Mouse (Mus musculus): ENCODE measurements at regions not wholly inside any gene's neighbourhood (a gene's known extent, or its start where the extent isn't known, plus 50 kb on each side); places are given as distances from the start of the nearest gene placed in this dataset.
"Not testable (repeated sequence)": the region's sequence is repeated elsewhere in the genome, so short reads cannot be mapped to it uniquely, and the experiment has no call there.

- not testable (repeated sequence) for H3K4me3 ChIP-seq; H3K27ac ChIP-seq; DNase-seq (ENCODE audit: low spot score in 2 of 2)
These were observed 119.7 kb downstream of the Impg2 start for GRCm38 (mm10) chr16:56323828-56324227.

- DNase-seq (ENCODE audit: low spot score in 2 of 2): no peak
- H3K4me3 ChIP-seq: no peak overlapping the region
- TF ChIP-seq CTCF (conservative IDR thresholded peaks at IDR 0.05): no peak
- H3K27ac ChIP-seq: no peak overlapping the region
These were observed 128.3 kb upstream of the Abi3bp start for GRCm38 (mm10) chr16:56349415-56349814.

- no peak overlapping the region for H3K4me3 ChIP-seq
- DNase-seq (ENCODE audit: low spot score in 2 of 2): no peak
- TF ChIP-seq CTCF (conservative IDR thresholded peaks at IDR 0.05): no peak
- no peak overlapping the region for H3K27ac ChIP-seq
These were observed 124.8 kb upstream of the Abi3bp start for GRCm38 (mm10) chr16:56352888-56353287.

GRCm38 (mm10) chr16:56359101-56359500, 118.6 kb upstream of the Abi3bp start:
- no peak for DNase-seq (ENCODE audit: low spot score in 2 of 2)
- H3K27ac ChIP-seq: no peak overlapping the region
- H3K4me3 ChIP-seq: no peak overlapping the region
- no peak for TF ChIP-seq CTCF (conservative IDR thresholded peaks at IDR 0.05)

GRCm38 (mm10) chr16:56360992-56361391, 116.7 kb upstream of the Abi3bp start:
- H3K4me3 ChIP-seq: no peak overlapping the region
- TF ChIP-seq CTCF (conservative IDR thresholded peaks at IDR 0.05): no peak
- no peak overlapping the region for H3K27ac ChIP-seq
- DNase-seq (ENCODE audit: low spot score in 2 of 2): peak; percentile 4 to 11

GRCm38 (mm10) chr16:56378356-56378755, 99.3 kb upstream of the Abi3bp start:
- TF ChIP-seq CTCF (conservative IDR thresholded peaks at IDR 0.05): no peak
- Histone ChIP-seq H3K27ac (no peak overlapping the region), H3K4me3 (no peak overlapping the region)
- DNase-seq (ENCODE audit: low spot score in 2 of 2): no peak

GRCm38 (mm10) chr16:56380680-56381079, 97.0 kb upstream of the Abi3bp start:
- H3K4me3 ChIP-seq: no peak overlapping the region
- DNase-seq (ENCODE audit: low spot score in 2 of 2): no peak
- H3K27ac ChIP-seq: no peak overlapping the region
- TF ChIP-seq CTCF (conservative IDR thresholded peaks at IDR 0.05): no peak

- H3K27ac ChIP-seq: no peak overlapping the region
- no peak overlapping the region for H3K4me3 ChIP-seq
- no peak for DNase-seq (ENCODE audit: low spot score in 2 of 2)
- no peak for TF ChIP-seq CTCF (conservative IDR thresholded peaks at IDR 0.05)
These were observed 91.1 kb upstream of the Abi3bp start for GRCm38 (mm10) chr16:56386539-56386938.

GRCm38 (mm10) chr16:56392843-56393242, 84.8 kb upstream of the Abi3bp start:
- no peak for TF ChIP-seq CTCF (conservative IDR thresholded peaks at IDR 0.05)
- H3K27ac ChIP-seq: no peak overlapping the region
- no peak for DNase-seq (ENCODE audit: low spot score in 2 of 2)
- no peak overlapping the region for H3K4me3 ChIP-seq

GRCm38 (mm10) chr16:56396586-56396985, 81.1 kb upstream of the Abi3bp start:
- Histone ChIP-seq H3K27ac (no peak overlapping the region), H3K4me3 (no peak overlapping the region)
- no peak for DNase-seq (ENCODE audit: low spot score in 2 of 2)
- TF ChIP-seq CTCF (conservative IDR thresholded peaks at IDR 0.05): no peak

- H3K4me3 ChIP-seq: no peak overlapping the region
- no peak overlapping the region for H3K27ac ChIP-seq
- no peak for TF ChIP-seq CTCF (conservative IDR thresholded peaks at IDR 0.05)
- DNase-seq (ENCODE audit: low spot score in 2 of 2): no peak
These were observed 78.1 kb upstream of the Abi3bp start for GRCm38 (mm10) chr16:56399541-56399940.

- Histone ChIP-seq H3K4me3 (no peak overlapping the region), H3K27ac (no peak overlapping the region)
- no peak for TF ChIP-seq CTCF (conservative IDR thresholded peaks at IDR 0.05)
- DNase-seq (ENCODE audit: low spot score in 2 of 2): peak; percentile 19 to 23
These were observed 53.9 kb upstream of the Abi3bp start for GRCm38 (mm10) chr16:56423761-56424160.

Measured in layer of hippocampus, adult 2 months (tissue).